Mouse (Mus musculus): ENCODE results near the gene Gpr107.

GRCm38 (mm10) chr2:31209525-31209924 is 57.4 kb downstream of the Gpr107 start:
- TF ChIP-seq CTCF (IDR thresholded peaks at IDR 0.05; ENCODE audit: low read depth, low read length): no peak; the same call in 1 of the 2 replicates
- TF ChIP-seq POLR2A (IDR thresholded peaks at IDR 0.05; ENCODE audit: extremely low read depth, insufficient read depth, low read length): no peak

Measured in liver, adult 2 months (tissue).